Mouse (Mus musculus) heart, postnatal 14 days (tissue): ENCODE data around the gene Dennd4a. TPM values are rescaled to one million over a fixed set of nuclear protein-coding genes. Genes with fewer than 3 reads are reported as not detected.

Source experiments
- DNase-seq, 2 experiments: peaks; one replicate each; pipeline ENCODE4 v3.0.0; 2021 to 2022
- intact Hi-C: fragments of 180-260 bp; cut with DNase I; formaldehyde crosslinking; loops from one replicate; pipeline ENCODE4 v1.15.1; 2025
- total RNA-seq, 2 experiments: library from RNA; stranded (reverse); gene quantifications; 2 replicates each; pipeline ENCODE4 v1.2.3; 2021

The Dennd4a gene
- total RNA-seq, 2 experiments from 2014 or later = 10.6 to 12.6 TPM

DNA sequence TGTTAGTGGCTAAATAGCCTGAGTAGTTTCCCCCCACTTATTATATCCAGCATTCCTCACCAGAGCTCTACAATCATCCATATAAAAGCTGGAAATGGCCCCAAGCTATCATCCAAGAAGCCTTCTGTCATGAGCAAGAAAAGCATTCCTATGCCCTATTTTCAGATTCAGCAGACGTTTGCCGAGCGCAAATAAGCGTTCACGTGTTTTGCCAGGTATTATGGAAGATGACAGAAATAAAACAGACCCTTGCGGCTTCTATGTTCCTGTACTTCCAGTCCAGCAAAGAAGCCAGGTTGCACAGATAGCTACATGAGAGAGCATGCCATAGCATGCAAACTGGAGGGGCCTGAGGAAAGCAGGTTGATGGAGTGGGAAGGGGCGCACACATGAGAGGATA, 23.1 kb upstream of the Dennd4a start:
- DNase-seq = no peak
- intact Hi-C loops = no loop called here

DNA sequence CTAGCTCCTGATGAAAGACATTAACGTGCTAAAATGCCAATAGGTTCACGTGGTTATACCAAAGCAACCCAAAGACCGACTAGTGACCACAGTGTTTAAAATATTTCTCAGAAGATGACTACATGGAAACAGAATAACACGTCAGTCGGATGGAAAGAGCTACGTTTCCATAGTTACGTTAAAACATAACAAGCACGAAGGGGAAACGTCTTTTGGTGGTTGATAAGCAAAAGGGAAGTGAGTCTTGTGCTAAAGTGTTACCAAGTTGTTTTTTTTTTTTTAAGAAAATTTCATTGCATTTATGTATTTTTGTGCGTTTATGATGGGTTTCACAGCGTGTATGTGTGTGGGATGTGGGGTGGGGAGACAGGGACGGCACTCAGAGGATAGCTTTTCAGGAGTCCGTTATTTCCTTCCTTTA, 21.8 kb upstream of the Dennd4a start:
- intact Hi-C loops = no loop called here
- DNase-seq = no peak

DNA sequence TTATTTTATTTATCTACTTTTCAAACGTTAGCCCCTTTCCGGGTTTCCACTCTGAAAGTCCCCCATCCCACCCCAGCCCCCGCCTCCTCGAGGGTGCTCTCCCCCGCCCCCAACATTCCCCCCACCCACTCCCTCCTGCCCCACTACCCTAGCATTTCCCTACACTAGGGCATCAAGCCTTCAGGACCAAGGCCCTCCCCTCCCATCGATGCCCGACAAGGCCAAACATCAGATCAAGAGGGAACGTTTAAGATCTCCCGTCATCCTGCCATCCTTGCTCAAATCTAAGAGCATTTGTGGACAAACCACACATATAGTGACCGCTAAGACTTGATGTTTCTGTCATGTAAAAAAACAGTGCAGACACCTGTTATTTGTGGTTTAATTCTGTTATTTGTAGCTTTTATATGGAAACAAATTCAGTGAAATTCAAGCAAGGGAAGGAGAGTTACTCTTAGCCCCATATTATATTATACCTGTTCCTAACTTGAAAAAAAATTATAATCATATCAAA, 21.2 kb upstream of the Dennd4a start:
- DNase-seq = no peak
- intact Hi-C loops = no loop called here

DNA sequence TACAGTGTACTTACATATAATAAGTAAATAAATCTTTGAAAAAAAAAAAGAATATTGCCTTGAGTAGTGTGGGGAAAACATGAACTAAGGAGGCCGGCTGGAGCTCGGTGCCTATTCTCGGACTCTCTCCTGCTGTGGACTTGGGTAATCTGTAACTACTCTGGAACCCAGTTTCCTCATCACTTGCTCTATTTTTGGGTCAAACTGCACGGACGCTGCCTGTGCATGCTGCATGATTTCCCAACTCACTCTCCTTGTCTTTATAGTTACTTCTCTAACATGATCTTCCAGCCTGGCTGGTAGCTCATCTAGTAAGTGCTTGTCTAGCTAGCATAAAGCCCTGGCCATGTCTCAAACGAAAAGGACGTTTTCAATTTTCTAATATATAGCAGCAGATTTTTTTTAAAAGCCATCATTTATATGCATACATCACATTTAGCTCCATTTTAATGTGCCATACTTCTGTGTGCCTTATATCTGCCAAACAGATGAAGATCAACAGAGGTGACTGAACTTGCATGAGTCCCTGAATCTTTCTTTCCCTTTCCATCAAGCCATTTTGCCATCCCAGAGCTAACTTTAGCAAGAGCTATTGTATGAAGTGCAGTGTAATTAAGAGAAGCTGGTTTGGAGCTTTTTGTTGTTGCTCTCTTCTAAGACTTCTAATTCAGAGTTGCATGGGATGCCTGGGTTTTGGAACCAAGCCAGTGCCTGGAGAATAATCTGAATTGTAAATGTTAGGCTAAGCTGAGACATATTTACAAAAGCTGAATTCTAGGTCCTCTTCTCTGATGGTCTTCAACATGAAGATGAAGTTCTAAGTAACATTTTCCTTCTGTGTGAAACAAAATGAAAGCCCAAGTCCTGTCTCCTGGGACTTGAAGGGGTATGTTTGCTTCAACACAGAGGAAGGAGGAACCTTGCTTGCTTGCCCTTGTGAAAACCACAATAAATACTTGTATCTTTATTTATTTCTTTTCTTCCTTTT, 20.2 kb upstream of the Dennd4a start:
- no peak for DNase-seq
- intact Hi-C loops = no loop called here

DNA sequence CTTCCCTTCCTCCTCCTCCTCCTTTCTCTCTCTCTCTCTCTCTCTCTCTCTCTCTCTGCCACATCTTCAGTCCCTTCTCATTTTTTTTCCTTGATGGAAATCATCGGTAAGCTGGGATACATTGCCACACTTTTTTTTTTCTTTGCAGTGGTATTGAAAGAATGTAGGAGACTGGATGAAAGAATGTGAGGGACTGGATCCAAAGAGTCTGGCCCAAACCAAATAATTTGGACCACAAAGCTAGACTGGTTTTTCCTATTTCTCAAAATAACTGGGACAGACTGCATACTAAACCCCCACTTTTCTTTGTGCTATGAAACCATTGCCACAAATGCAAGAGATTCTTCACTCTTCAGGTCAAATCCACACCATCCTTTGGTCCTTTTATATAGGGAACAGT, 19.5 kb upstream of the Dennd4a start:
- intact Hi-C loops = no loop called here
- DNase-seq = no peak

DNA sequence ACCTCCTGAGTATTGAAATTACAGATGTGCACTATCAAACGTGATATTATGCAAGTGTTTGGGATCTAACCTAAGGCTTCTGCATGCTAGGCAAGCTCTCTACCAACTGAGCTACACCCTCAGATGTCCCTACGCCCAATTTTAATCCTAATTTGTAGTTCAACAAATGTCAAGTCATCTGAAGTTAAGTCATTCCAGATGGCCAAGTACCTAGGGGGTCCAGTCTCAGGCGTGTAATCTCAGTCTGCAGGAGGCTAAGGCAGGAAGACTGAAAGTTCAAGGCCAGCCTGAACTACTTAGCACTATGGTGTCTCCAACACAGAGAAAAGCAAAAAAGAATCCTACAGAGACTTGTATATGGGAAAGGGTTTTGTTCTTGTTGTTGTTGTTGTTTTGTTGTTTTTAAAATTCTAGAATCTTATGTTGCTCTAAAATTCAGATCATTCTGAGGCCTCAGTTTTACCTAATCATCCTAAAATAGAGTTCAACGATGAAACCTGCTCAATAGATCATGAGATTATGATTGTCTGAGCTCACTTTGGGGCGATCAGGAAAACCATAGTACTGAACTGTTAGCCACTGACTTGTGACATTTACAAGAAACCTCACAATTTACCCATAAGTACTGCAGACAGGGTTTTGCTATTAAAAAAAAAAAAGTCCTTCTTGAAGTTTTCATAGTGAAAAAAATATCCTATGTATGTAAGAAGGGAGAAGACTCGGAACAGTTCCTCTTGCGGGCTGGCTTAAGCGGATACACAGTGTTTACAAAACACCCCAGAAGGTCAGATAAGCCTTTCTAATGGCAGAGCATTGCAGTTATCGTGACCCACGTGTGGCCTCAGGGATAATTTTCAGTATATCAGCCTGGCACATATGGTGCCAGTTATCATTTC, 18.5 kb upstream of the Dennd4a start:
- no peak for DNase-seq
- intact Hi-C loops = no loop called here

DNA sequence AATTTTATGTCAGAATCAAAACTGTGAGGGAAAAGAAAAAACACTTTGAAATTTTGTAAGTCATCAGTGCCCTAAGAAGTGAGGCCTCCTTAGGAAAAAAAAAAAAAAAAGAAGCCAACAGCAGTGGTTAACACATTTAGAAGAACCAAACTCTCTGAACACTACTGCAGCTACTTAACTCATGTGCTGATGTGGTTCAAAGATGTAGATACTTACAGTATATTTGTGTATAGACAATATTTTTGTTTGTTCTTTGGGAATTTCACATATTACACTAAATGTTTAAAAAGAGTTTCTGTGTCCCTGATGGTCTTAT, 17.9 kb upstream of the Dennd4a start:
- intact Hi-C loops = no loop called here
- no peak for DNase-seq

DNA sequence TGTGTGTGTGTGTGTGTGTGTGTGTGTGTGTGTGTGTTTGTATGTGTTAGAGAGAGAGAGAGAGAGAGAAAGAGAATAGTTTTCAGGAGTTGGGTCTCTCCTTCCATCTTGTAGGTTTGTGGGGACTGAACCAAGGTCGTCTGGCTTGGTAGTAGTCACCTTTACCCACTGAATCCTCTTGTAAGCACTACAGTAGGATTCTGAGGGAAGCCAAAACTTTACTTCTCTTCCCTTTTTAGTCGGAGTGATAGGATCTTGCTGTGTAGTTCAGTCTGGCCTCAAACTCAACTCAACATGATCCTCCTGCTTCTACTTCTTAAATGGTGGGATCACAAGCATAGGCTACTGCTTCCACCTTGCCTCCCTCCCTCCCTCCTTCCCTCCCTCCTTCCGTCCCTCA, 17.3 kb upstream of the Dennd4a start:
- no peak for DNase-seq
- intact Hi-C loops = no loop called here

DNA sequence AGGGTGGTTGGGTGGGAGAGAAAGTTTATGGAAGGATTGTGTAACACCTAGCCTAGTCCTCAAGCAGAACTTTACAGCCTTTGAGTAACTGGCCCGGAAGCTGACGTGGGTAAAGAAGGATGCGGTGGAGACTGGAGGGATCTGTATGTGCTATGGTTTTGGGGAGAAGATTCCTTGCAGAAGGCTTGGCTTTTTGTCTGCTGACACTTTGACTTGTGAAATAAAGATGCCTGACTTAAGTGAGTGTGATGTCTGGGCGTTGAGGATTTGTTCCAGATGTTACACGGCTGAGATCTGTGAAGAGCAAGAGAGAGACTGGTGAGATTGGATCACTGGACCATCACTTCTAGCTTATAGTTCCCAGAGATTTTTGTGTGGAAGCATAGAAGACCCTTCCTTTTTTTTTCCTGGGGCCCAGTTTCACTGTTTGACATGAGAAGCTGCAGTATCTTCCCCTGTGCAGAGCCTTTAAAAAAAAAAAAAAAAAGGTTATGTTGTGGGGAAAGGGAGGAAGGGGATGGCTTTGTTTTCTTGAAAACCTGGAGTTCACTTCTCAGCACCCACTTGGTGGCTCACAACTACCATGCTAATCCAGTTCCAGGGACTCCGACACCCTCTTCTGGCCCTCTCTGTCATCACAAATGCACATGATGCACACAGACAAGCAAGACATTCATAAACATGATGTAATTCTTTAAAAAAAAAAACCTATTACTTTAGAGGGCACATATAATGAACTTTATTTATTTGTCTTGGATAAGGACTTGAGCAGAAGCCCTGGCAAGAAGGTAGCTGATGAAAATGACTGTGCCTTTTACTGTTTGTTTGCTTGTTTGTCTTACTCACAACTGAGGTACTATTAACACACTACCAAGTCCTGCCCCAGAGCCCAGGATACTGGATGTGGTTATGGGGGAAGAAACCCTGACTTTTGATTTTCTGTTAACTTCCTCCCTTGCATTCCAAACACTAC, 16.4 kb upstream of the Dennd4a start:
- DNase-seq = no peak
- intact Hi-C loops = no loop called here

DNA sequence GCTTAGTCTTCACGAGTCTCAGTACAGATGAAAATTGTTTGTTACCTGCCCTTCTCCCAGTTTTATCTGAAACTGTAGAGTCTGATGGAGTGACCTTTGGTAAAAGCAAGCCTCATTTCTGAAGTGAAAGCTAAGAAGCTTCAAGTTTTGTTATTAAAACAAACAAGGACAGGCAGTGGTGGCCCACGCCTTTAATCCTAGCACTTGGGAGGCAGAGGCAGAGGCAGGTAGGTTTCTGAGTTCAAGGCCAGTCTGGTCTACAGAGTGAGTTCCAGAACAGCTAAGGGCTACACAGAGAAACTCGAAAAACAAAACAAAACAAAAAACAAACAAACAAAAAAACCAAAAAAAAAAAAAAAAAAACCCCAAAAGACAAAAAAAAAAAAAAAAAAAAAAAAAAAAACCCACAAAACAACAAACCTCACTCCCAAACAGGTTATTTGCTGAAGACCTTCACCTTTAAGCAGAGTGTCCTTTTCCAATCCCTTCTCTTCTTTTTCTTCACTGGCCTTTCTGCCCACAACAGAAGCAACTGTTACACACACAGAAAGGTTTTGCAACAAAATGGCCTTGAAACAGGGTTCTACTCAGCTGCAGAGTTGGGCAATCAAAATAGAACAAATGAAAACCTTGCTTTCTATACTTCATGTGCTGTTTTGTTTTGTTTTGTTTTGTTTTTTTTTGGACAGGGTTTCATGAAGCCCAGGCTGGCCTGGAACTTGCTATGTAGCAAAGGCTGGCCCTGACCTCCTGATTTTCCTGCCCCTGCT, 15.1 kb upstream of the Dennd4a start:
- no peak for DNase-seq
- intact Hi-C loops = no loop called here

DNA sequence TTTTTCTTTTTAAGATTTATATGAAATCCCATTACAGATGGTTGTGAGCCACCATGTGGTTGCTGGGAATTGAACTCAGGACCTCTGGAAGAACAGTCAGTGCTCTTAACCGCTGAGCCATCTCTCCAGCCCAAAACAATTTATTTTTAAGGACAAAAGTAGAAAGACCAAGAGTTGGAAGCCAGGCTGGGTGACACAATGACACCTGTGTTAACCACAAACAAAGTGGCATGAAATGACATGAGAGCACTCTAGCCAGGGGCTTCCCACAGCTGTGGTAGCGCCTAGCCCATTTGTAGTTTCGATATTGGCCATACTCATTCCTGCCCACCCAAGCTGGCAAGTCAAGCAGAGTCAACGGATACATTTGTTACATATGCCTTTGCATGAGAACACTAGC, 13.7 kb upstream of the Dennd4a start:
- DNase-seq = no peak
- intact Hi-C loops = no loop called here

DNA sequence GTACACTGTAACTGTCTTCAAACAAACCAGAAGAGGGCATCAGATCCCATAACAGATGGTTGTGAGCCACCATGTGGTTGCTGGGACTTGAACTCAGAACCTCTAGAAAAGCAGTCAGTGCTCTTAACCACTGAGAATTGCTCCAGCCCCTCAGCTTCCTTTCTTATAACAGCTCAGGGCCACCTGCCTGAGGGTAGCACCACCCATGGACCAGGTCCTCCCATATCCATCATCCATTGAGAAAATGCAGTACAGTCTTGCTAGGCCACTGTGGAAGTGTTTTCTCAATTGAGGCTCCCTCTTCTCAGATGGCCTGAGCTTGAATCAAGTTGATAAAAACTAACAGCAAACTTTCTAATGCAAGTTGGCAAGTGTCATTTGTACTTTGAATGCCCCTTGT, 13.0 kb upstream of the Dennd4a start:
- intact Hi-C loops = no loop called here

DNA sequence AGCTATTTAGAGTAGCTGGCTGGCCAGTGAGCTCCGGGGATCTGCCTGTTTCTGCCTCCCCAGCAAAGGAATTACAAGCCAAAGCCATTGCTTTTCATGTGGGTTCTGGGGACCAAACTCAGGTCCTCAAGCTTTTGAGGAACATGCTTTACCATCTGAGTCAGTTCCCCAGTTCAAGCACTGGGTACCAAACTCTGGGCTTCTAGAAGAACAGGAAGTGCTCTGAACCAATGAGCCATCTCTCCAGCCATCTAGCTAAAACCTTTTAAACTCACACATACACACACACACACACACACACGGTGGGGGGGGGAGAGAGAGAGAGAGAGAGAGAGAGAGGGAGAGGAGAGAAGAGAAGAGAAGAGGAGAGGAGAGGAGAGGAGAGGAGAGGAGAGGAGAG, 12.3 kb upstream of the Dennd4a start:
- intact Hi-C loops = no loop called here
- no peak for DNase-seq

More for the DNA sequence above, 13.0 kb upstream of the Dennd4a start:
- no peak for DNase-seq

DNA sequence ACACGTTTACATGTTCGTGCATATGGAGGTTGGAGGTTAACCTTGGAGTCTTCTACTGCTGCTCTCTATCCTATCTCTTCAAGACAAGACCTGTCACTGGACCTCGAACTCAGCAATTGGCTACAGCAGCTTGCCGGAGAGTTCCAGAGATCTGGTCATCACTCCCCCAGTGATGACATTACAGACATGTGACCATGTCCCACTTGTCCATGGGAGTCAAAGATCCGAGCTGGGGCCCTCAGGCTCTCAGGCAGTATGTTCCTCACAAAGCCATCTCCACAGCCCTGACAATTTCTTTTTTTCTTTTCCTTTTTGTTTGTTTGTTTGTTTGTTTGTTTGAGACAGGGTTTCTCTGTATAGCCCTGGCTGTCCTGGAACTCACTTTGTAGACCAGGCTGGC, 11.6 kb upstream of the Dennd4a start:
- no peak for DNase-seq

DNA sequence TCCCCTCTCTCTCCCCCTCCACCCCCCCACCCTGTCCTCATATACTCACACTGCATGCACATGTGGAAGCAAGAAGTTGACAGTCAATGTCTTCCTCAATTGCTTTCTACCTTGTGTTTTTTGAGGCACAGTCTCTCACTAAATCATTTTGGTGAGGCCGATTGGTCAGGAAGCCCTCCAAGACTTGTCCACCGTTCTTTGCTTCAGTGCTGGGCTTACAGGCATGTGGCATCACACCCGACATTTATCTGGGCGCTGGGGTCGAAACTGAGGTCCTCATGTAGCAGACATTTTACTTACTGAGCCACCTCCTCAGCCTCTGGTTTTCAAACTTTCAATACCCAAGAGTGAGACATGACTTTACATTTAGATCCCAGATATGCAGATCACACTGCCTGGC, 8.6 kb upstream of the Dennd4a start:
- no peak for DNase-seq
- intact Hi-C loops = no loop called here

More for the DNA sequence above, 11.6 kb upstream of the Dennd4a start:
- intact Hi-C loops = no loop called here

DNA sequence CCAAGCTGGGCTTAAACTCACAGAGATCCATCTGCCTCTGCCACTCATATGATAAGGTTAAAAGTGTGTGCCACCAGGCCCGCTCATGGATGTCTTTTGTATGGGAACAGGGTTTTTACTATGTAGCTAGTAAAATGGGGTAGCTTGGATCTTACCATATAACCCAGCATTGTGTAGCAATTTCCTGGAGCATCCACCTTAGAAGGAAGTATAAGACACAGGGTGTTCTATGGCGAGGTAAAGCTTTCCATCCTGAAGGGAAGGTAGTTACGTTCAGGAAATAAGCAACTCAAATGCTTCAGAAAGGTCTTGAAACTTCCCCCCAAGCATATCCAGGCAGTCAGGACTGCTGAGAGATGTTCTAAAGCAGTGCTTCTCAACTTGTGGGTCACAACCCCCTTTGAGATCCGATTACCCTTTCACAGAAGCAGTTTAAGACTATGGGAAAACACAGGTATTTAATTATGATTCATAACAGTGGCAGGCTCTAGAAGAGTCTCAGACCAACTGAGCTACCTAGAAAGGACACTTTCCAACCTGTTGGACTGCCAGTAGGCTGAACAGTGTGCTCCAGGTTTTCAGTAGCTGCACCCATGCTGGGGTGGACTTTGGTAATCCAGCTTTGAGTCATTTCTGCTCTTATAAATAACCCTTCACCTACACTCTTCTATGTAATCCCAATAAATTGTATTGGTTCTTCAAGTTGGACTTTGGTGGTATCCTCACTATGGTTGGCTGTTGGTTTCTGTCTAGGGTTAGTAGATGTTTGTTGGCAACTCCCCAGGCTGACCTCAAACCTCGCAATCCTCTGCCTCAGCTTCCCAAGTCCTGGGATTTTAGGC, 7.5 kb upstream of the Dennd4a start:
- DNase-seq = no peak
- intact Hi-C loops = no loop called here

DNA sequence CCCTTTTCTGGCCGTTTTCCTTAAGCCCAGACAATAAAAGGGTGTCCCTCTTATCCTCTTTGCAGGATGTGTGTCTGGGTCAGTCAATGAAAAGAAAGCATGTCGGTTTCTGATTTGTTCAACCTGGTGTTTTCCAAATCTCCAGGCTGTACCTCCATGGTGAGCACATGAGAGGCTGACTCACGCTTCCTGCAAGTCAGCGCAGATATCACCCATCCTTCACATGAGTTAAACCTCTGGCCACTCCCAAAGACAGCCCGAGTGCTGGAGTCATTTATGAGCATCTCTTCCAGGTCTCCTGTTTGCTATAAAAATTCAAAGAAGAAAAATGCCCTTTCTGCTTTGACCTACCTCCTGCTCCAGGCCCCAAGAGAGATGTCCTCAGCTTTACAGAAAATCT, 5.3 kb upstream of the Dennd4a start:
- intact Hi-C loops = no loop called here
- DNase-seq = no peak

DNA sequence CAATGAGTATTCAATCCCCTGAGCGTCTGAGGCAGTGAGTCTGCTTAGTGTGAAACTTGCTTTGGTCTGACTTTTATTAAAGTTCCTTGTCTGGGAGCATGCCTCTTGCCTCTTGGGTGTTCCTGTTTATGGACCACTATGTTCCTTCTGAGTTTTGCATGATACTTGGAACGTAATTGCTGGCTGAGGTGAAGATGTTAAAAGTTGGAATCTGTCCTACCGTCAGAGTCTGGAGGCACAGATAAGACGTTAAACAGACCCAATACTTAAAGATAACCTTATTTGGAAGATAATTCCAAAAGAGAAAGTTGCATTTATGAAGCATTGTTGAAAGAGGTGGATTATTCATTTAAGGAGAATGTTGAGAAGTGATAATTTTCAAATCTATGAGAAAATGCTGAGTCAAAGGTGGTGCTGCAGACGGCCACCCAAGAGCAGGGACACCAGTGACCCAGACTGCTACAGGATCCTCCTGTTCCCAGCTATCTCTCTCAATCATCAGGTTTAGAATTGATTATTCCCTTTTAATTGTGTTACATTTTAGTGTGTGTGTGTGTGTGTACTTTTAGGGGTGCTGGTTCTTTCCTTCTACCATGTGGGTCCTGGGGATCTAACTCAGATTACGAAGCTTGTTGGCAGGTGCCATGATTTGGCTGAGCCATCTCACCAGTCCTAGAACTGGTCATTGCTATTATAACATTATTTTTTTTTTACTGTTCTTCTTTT, 4.6 kb upstream of the Dennd4a start:
- DNase-seq = no peak
- intact Hi-C loops = no loop called here
